Mouse (Mus musculus) granulocyte monocyte progenitor cell, adult 5-6 weeks (primary cell): Measurements from ENCODE around the gene Epb41l1. TPM values are rescaled to one million over a fixed set of nuclear protein-coding genes. Genes with fewer than 3 reads are reported as not detected.
"Not testable (repeated sequence)": the region's sequence is repeated elsewhere in the genome, so short reads cannot be mapped to it uniquely, and the experiment has no call there.

Experiments
- ATAC-seq: replicated peaks from 2 replicates; pipeline ENCODE4 v1.8.0; 2016; ENCODE audit warnings: mild to moderate bottlenecking, moderate TSS enrichment, inconsistent platforms; ENCODE audit not compliant: poor library complexity, severe bottlenecking
- total RNA-seq, 2 experiments: library from RNA; stranded (forward) in 1 of 2; stranded (reverse) in 1 of 2; fragments of 200-712, 200-1000 nt in 1 of 2; fragments of >200 nt in 1 of 2; fragmentation: Nextera tagmentation in 1 of 2; gene quantifications; 2 replicates each; pipeline ENCODE4 v1.2.3; 2014 to 2017

Gene Epb41l1
- total RNA-seq, 2 experiments from 2014 or later, result not detected

- ATAC-seq, result not testable (repeated sequence)
These were observed 96.0 kb downstream of the Epb41l1 start for GRCm38 (mm10) chr2:156516678-156517077.

DNA sequence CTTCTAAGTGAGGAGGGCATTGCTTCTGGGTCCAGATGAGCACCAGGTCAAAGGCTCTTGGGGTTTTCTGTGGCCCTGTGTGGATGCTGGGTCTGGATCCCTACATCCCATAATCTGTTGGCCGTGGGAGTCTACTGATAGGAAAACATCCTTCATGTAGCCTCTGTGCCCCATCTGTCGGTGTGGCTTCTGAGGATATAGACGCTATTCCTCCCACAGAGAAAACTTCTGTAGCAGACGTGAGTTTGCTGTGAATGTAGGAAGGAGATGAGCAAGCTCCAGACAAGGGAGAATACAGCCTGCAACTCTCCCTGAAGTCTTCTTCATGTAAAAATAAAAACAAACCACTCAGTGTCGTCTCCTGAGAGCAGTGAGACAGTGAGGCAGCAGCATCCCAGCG lies 97.6 kb downstream of the Epb41l1 start:
- no peak for ATAC-seq

GRCm38 (mm10) chr2:156519584-156519983 lies 98.9 kb downstream of the Epb41l1 start:
- ATAC-seq, result no peak

DNA sequence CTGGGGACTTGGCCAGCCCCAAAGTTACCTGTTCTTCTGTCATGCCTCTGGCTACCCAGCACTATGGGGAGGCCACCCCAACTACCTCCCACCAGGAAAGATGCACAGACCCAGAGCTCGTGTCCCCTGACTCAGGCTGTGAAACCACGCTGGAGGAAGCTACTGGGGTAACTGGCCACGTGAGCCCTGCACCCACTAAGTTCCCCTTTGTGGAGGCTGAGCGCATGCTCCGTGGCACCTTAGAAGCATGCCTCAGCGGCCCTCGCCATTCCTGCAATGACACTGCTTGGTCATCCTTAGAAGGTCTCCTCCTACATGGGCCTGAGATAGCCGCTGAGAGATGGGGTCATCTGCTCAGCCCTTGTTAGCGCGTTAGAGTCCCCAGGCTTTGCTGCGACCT lies 102.3 kb downstream of the Epb41l1 start:
- ATAC-seq, result peak; percentile 94

DNA sequence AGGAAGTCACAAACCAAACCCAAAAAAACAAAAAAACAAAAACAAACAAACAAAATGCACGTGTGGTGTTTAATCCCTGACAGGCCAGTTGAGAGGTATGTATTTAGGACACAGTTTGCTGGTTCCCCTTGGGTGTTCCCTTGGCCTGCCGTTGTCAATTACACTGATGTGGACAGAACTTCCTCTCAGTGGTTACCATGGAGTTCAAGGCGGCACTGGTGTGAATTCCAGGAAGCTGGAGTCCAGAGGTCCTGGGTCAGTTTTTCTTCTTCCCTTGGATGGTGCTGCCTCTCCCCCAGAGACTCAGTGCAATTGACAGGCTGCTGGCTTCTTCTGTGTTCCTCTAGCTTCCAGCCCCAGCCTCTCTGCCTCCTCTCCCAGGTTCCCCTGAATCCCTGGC lies 103.4 kb downstream of the Epb41l1 start:
- peak; percentile 42; the same call in 1 of the 2 replicates for ATAC-seq

- ATAC-seq, result peak; percentile 61
These were observed 109.0 kb downstream of the Epb41l1 start for GRCm38 (mm10) chr2:156529726-156530125.

DNA sequence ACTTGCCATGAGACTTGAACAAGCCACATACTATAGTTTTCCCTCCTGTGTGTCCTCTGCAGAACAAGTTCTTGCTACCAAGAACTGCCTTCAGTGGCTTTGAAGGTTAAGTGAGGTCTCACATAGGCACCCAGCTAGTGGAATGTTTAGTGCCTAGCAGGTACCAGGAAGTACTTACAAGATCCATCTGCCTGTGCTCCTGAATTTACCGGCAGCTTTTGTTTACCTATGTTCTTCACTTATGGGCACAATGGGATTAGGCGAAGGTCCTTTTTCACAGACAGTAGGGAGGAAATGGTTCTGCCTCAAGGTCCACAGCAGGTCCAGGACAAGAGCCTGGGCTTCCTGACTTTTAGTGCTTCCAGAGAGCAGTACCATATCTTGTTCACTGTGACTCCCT lies 112.5 kb downstream of the Epb41l1 start:
- no peak for ATAC-seq

DNA sequence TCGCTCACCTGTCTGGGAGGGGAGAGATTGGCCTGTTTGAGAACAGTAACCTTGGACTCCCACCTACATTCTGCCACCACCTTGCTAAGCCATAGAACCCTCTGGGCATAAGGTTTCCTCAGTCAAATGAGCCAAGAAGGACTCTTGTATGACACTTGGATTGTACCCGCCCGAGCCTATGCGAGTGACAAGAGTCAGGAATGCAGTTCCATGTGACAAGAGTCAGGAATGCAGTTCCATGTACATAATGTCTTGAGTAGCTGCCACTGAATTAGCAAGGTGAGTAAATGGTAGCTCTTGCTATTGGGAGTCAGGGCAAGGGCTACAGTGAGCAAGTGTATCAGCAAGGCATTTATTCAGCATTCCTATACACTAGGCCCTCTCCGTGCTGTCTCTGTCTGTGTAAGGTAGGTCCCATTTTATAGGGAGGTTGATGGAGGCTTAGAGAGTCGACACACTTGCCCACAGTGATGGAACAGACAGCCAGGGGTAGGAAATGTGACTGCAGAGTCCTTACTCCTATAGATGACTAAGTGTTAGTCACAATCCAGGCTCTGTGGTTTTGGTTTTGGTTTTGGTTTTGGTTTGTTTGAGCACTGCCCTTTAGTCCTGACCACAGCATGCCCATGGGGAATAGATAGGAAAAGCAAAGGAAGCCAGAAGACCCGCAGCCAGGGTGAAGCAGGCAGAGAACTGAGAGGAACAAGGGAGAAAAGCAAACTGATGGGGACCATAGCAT lies 118.3 kb downstream of the Epb41l1 start:
- no peak for ATAC-seq

DNA sequence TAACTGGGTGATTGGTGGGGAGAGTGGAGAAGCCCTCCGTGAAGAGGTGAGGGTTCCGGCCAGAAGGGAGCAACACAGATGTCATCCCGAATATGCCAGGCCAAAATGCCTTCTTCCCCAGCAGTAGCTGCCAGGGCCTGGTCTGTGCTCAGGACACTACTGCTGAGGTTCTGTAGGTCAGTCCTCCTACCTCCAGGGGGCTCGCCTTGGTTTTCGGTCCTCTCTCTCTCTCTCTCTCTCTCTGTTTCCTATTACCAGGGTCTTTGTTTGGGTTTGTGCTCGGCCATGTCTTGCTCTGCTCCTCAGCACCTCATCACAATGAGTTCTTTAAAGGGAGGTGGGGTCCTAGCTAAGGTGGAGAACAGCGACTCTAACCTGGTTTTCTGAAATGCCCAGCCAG lies 120.3 kb downstream of the Epb41l1 start:
- no peak for ATAC-seq

DNA sequence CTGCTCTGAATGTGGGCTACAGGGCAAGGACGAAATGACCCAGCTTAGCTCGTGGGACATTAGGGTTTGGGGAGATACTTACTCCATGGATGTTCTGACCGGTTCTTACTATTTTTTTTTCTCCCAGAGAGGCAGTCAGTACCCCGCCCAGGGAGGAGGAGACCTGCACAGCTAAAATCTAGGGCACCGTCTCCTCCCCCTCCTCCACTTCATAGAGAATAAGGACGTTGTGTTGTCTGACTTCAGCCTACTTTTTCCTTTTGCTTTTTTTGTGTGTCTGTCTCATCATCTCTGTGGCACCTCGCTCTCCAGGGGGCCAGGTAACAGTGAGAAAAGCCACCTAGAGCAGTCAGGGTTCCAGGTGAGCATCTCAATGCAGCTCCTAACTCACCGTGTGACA lies 121.7 kb downstream of the Epb41l1 start:
- no peak for ATAC-seq

DNA sequence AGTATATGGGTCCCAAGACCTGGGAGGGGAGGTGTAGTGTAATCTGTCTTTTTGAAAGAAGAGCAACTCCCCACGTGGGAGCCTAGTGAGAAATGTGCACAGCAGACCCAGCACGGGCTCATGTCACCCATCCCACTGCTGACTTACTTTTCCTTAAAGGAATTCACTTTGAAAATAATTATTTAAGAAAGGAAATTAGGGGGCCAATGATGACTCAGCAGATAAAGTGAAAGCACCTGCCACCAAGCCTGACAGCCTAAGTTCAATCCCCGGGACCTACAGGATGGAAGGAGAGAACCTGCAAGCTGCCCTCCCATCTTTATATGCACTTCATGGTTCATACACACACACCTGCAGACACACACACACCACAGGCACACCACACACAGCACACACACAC lies 123.1 kb downstream of the Epb41l1 start:
- no peak for ATAC-seq

DNA sequence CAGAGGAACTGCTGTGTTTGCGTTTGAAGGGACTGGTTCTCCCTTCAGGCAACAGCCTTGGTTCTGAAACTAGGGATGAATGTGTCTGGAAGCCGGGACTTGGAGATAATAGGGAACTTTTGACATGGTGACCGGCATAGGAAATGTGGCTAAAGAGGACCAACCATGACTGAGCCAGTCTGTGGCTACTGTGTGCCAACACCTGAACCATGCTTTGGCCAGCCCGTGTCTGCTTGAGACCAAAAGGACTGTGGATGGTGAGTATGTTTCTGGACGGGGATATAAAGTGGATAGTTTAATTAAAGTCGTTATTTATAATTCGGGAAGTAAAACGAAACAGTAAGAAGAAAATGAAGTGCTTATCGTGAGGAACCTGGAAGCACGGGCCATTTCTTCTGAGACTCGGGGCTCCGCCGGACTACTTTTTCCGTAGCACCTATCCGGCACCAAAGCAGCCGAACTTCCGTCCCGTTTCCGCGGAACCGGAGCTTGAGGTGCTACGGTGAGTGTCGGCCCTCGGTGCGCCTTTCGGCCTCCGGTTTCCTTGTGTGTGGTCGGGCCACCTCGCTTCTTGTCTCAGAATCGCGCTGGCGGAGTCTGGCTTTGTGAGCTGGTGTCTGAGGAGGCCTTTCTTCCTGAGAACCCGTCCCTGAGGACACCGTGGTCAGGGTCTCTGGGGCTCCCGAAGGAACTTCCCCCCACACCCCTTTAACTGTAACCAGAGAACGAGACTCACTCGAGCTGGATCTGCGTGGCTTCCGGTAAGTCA lies 126.6 kb downstream of the Epb41l1 start, which contains the start of gene Aar2:
Gene Aar2 (plus strand): TSS at position 462 of the 769 bp plus-strand sequence.
- peak; percentile 97 for ATAC-seq

- no peak for ATAC-seq
These were observed 131.7 kb downstream of the Epb41l1 start for GRCm38 (mm10) chr2:156552421-156552820.

DNA sequence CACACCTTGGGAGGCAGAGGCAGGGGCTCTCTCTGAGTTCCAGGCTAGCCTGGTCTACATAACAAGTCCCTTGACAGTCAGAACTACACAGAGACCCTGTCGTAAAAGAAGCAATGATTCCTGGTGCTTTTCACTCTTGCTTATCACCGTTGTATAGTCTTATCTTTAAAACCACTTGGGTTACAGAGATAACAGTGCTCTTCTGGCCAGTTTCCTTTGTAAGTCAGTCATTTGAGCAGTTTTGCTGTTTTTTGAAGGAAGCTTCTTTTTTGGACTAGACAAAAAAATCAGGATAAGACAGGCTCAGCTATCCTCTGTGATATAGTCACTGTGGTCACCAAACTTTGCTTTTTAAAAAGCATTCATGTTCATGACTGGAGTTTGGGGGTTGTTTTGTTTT lies 141.1 kb downstream of the Epb41l1 start:
- no peak for ATAC-seq

- ATAC-seq, result no peak
These were observed 142.8 kb downstream of the Epb41l1 start for GRCm38 (mm10) chr2:156563557-156563956.

DNA sequence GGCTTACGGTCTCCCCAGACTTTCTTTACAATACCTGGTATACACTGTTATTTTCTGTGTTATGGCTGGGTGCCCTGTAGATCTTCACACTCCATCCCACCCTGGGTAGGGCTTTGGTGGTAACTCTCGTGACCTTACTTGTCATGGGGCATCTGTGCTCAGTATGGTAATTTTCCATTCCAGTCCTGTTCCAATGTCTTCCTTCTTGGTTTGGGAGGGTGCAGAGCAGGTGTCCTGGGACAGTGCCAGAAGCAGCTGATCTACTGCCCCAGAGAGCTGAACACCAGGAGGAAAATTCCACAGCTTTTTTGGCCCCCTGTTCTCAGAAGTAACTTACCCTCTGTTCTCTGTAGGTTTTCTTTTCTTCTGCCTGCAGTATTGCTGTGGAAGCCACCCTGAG lies 145.8 kb downstream of the Epb41l1 start:
- no peak for ATAC-seq

DNA sequence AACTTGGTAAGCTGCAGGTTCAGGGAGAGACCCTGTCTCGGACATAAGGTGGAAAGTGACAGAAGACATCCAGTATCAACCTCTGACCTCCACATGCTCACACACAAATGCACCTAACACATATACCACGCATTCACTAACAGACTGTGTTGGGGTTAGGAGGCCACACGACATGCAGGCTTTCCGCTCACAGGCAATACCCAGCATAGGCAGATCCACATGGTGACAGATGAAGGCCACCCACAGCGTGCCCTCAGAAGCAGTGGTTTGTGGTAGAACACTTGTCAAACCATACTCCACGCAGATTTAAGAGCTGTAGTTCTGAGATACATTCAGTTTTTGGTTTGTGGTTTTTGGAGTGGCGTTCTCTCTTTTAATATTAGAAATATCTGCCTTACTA lies 147.9 kb downstream of the Epb41l1 start:
- ATAC-seq, result no peak

GRCm38 (mm10) chr2:156569261-156569660 lies 148.6 kb downstream of the Epb41l1 start:
- ATAC-seq, result no peak

DNA sequence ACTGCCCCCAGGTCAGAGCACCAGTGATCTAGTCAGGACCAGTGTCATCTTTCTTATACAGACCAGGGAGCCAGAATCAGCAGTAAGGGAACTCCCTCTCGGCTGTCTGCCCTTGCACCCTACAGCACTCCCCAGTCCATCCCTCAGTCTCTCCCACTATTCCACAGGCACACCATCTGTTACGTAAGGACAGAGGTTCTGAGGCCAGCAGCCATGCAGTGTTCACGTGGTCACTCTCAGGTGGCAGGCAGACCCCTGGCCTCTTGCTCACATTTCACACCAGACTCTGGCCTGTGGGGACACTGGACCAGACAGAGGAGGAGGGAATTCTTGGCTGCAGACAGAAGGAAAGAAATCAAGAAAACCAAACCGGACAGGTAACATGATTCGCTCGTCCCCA lies 150.8 kb downstream of the Epb41l1 start:
- no peak for ATAC-seq

- ATAC-seq, result no peak
These were observed 156.3 kb downstream of the Epb41l1 start for GRCm38 (mm10) chr2:156576850-156577587.

GRCm38 (mm10) chr2:156580507-156580906 lies 159.8 kb downstream of the Epb41l1 start:
- ATAC-seq, result no peak
